Mouse (Mus musculus) stomach, postnatal 0 days (tissue): Measurements from ENCODE around the gene Cth.

Experiments
- CTCF ChIP-seq: IDR thresholded peaks from 2 replicates; pipeline ENCODE4 v1.5.1; 2016; ENCODE audit warnings: antibody characterized with exemption, low read depth, mild to moderate bottlenecking, moderate library complexity
- EP300 ChIP-seq: optimal IDR thresholded peaks from 2 replicates; pipeline ENCODE3; 2016; ENCODE audit warnings: antibody characterized with exemption

- TF ChIP-seq EP300 (no peak), CTCF (no peak)
These were observed 47.0 kb downstream of the Cth start for GRCm38 (mm10) chr3:157877847-157878246.
